Mouse (Mus musculus): ENCODE results near the gene Zfp524. TPM values are rescaled to one million over a fixed set of nuclear protein-coding genes. Genes with fewer than 3 reads are reported as not detected.

The Zfp524 gene
- total and polyA plus RNA-seq, 3 experiments = 2.3 to 8.4 (median 4.4) TPM

DNA sequence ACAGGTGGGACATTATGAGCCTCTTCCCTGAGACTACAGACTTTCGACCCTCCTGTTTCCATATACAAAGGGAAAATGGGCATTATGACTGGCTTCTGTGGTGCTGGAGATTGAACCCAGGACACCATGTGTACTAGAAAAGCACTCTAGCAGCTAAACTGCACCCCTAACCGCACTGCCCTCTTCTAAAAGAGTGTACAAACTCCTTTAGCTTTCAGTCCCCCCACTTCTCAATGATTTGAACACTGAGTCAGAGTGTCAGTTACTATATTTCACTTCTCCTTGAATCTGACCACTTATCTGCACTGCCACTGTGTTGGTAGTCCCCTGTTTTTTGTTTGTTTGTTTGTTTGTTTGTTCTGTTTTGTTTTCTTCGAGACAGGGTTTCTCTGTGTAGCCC is 19.6 kb downstream of the Zfp524 start, which contains the start of gene 4632433K11Rik:
Gene 4632433K11Rik (plus strand): TSS at position 301 of the 400 bp plus-strand sequence.
- H3K27me3 ChIP-seq (replicated peaks) = no peaks in the 10 kb centered on the region
- H3K9ac ChIP-seq (ENCODE audit: insufficient read depth, low read depth) = no peak within 1 kb of the TSS
- no peak within 1 kb of the TSS for H3K4me3 ChIP-seq (replicated peaks in 1 of 3; ENCODE audit: low read depth in 2 of 3, low read length in 2 of 3, poor library complexity in 1 of 3)
- in situ Hi-C loops (cut with MboI; ENCODE audit: low pct_ligation_motif_present, low pct_unique_long_range_greater_than_20kb, low sequenced_read_pairs) = no loop called here
- no peak for DNase-seq (ENCODE audit: extremely low read depth)
- H3K36me3 ChIP-seq (replicated peaks in 1 of 2; ENCODE audit: control insufficient read depth in 1 of 2, insufficient read depth in 1 of 2, low read length in 1 of 2) = peaks cover 45 to 73% of the 10 kb centered on the region in 2 experiments
- H3K27ac ChIP-seq (ENCODE audit: insufficient read depth, low read depth) = no peak within 1 kb of the TSS
- no peak for TF ChIP-seq E2F4 (IDR thresholded peaks at IDR 0.05; ENCODE audit: insufficient replicate concordance, low read depth, low read length)
- TF ChIP-seq RAD21 (IDR thresholded peaks at IDR 0.05; ENCODE audit: low read depth, low read length) = no peak
- TF ChIP-seq SMC3 (IDR thresholded peaks at IDR 0.05; ENCODE audit: low read depth, low read length) = no peak
- no peak for TF ChIP-seq MAX (IDR thresholded peaks at IDR 0.05; ENCODE audit: low read length)
- TF ChIP-seq NELFE (IDR thresholded peaks at IDR 0.05; ENCODE audit: low read depth, low read length) = no peak
- TF ChIP-seq USF2 (conservative IDR thresholded peaks at IDR 0.05; ENCODE audit: low read depth, low read length) = no peak
- TF ChIP-seq ELF1 (IDR thresholded peaks at IDR 0.05; ENCODE audit: low read depth, low read length) = no peak
- no peak for TF ChIP-seq CHD1 (IDR thresholded peaks at IDR 0.05; ENCODE audit: low read depth, low read length)
- no peak for TF ChIP-seq ETS1 (conservative IDR thresholded peaks at IDR 0.05; ENCODE audit: low read depth, low read length)
- no peak for TF ChIP-seq JUND (conservative IDR thresholded peaks at IDR 0.05; ENCODE audit: low read depth, low read length)
- no peak for TF ChIP-seq SIN3A (IDR thresholded peaks at IDR 0.05; ENCODE audit: low read length)
- TF ChIP-seq BHLHE40 (IDR thresholded peaks at IDR 0.05; ENCODE audit: low read depth, low read length) = no peak
- dilution Hi-C loops (cut with MboI; ENCODE audit: extremely low pct_ligation_motif_present, extremely low pct_unique_long_range_greater_than_20kb, low sequenced_read_pairs) = no loop called here
- H3K79me2 ChIP-seq (replicated peaks; ENCODE audit: control insufficient read depth, extremely low read depth, insufficient read depth, poor library complexity, severe bottlenecking) = 0 out of 2 replicates have a peak, but pooled peaks cover under 1% of the 10 kb centered on the region
- H3K4me1 ChIP-seq (ENCODE audit: control insufficient read depth in 1 of 2, insufficient read depth in 2 of 2) = peaks cover 0 to 9% of the 10 kb centered on the region in 2 experiments; a peak in 3 of 4 replicates
- no peak within 1 kb of the TSS for H3K4me2 ChIP-seq (ENCODE audit: insufficient read depth, low read depth, poor library complexity, severe bottlenecking)
- peaks cover 30% of the 10 kb centered on the region for H3K9me3 ChIP-seq (replicated peaks; ENCODE audit: low read length)

GRCm38 (mm10) chr7:5035628-5036027 is 21.4 kb downstream of the Zfp524 start:
- DNase-seq (ENCODE audit: extremely low read depth) = no peak
- peaks cover 4 to 17% of the 10 kb centered on the region in 2 experiments for H3K4me1 ChIP-seq (ENCODE audit: control insufficient read depth in 1 of 2, insufficient read depth in 2 of 2)
- no peak overlapping the region for H3K4me3 ChIP-seq (replicated peaks in 1 of 3; ENCODE audit: low read depth in 2 of 3, low read length in 2 of 3, poor library complexity in 1 of 3)
- no peak overlapping the region for H3K4me2 ChIP-seq (ENCODE audit: insufficient read depth, low read depth, poor library complexity, severe bottlenecking)
- no peak overlapping the region for H3K9ac ChIP-seq (ENCODE audit: insufficient read depth, low read depth)
- no peak overlapping the region for H3K27ac ChIP-seq (ENCODE audit: insufficient read depth, low read depth)
- peaks cover 27 to 57% of the 10 kb centered on the region in 2 experiments for H3K36me3 ChIP-seq (replicated peaks in 1 of 2; ENCODE audit: control insufficient read depth in 1 of 2, insufficient read depth in 1 of 2, low read length in 1 of 2)
- H3K79me2 ChIP-seq (replicated peaks; ENCODE audit: control insufficient read depth, extremely low read depth, insufficient read depth, poor library complexity, severe bottlenecking) = 0 out of 2 replicates have a peak, but pooled peaks cover 5% of the 10 kb centered on the region
- peaks cover 13% of the 10 kb centered on the region for H3K9me3 ChIP-seq (replicated peaks; ENCODE audit: low read length)
- dilution Hi-C loops (cut with MboI; ENCODE audit: extremely low pct_ligation_motif_present, extremely low pct_unique_long_range_greater_than_20kb, low sequenced_read_pairs) = no loop called here
- no peaks in the 10 kb centered on the region for H3K27me3 ChIP-seq (replicated peaks)
- in situ Hi-C loops (cut with MboI; ENCODE audit: low pct_ligation_motif_present, low pct_unique_long_range_greater_than_20kb, low sequenced_read_pairs) = no loop called here
- no peak for TF ChIP-seq IRF4 (IDR thresholded peaks at IDR 0.05; ENCODE audit: low read depth, low read length)
- no peak for TF ChIP-seq TCF12 (IDR thresholded peaks at IDR 0.05; ENCODE audit: low read depth, low read length)
- TF ChIP-seq NRF1 (IDR thresholded peaks at IDR 0.05; ENCODE audit: low read depth, low read length) = no peak
- no peak for TF ChIP-seq NELFE (IDR thresholded peaks at IDR 0.05; ENCODE audit: low read depth, low read length)
- TF ChIP-seq MXI1 (IDR thresholded peaks at IDR 0.05; ENCODE audit: low read depth, low read length) = no peak
- no peak for TF ChIP-seq MAFK (IDR thresholded peaks at IDR 0.05; ENCODE audit: insufficient replicate concordance, low read length)
- TF ChIP-seq ZKSCAN1 (IDR thresholded peaks at IDR 0.05; ENCODE audit: borderline replicate concordance, low read depth, low read length) = no peak
- no peak for TF ChIP-seq MAX (IDR thresholded peaks at IDR 0.05; ENCODE audit: low read length)
- TF ChIP-seq UBTF (IDR thresholded peaks at IDR 0.05; ENCODE audit: low read depth, low read length) = no peak
- TF ChIP-seq BHLHE40 (IDR thresholded peaks at IDR 0.05; ENCODE audit: low read depth, low read length) = no peak
